Mouse (Mus musculus) lung, postnatal 0 days (tissue): ENCODE data around the gene Crybb1.

ENCODE experiments used
- CTCF ChIP-seq: IDR thresholded peaks from 2 replicates; pipeline ENCODE4 v1.5.1; 2016; ENCODE audit warnings: antibody characterized with exemption, mild to moderate bottlenecking
- EP300 ChIP-seq: IDR thresholded peaks from 2 replicates; pipeline ENCODE4 v1.6.1; 2016; ENCODE audit warnings: antibody characterized with exemption, mild to moderate bottlenecking, control low read depth

DNA sequence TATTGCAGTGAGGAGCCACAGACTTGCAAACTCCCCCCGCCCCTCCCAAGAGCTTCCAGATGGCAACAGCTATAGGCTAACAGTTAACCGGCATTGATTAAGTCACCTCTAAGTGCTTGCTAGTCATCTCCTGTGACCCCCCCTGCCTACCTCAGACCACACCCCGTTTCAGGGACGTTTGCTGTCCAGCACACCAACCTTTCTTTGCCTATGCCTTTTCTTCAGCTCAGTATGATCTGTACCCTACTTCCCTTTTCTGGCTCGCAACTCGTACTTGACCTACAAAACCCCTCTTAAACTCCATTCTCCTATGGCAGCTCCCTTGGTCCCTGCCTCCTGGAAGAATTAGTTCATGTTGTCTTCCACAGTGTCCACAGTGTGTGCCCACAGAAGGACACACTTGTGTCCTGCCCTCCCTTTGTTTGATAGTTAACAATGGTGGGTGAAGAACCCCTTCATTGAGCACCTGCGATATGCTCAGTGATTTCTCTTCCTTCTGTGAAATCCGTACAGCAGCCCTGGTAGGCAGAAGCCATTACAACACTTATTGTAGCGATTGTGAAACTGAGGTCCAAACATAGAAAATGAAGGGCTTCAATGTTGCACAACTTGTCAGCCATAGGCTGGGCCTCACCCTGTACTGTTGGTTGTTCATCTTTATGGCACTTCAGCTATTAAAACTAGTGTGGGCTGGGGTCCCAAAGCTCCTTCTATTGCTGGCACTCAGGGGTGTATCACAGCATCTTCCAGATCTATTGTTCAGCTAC is 10.6 kb downstream of the Crybb1 start:
- TF ChIP-seq CTCF (no peak), EP300 (peak; percentile 73)
